Mouse (Mus musculus): ENCODE measurements around the gene Ripor3.

DNA sequence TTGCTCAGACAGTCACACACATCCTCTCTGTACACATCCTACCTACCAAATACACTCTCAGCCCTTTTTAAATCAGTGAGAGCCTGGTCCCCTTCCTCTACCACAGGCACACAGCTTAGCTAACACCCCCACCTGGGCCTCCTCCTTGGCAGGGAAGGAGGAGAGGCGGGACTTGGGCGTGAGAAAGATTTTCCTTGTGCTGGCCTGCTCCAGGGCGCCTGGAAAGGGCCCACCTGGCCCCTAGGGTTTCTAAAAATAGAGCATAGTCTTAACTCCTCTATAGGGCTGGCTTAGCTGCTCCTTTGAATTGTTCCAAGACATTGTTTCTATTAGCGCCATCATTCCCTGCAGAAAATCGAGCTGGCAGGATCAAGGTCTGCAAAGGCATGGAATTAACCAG, 35.4 kb upstream of the Ripor3 start:
- no peak for TF ChIP-seq POLR2A (IDR thresholded peaks at IDR 0.05; ENCODE audit: insufficient read length, low read depth)
- no peak for TF ChIP-seq E2F4 (IDR thresholded peaks at IDR 0.05; ENCODE audit: insufficient read depth)
- TF ChIP-seq REST (IDR thresholded peaks at IDR 0.05; ENCODE audit: insufficient read depth, insufficient read length) = no peak
- no peak for TF ChIP-seq SRF (IDR thresholded peaks at IDR 0.05; ENCODE audit: control insufficient read depth, insufficient read length, low read depth)
- no peak for TF ChIP-seq MAX (IDR thresholded peaks at IDR 0.05; ENCODE audit: low read depth)
- TF ChIP-seq CEBPB (IDR thresholded peaks at IDR 0.05; ENCODE audit: insufficient read depth, poor library complexity, severe bottlenecking) = no peak
